Mouse (Mus musculus) right cerebral cortex, postnatal 4 days (tissue): ENCODE measurements around the gene Slc35d3.
A peak's percentile ranks its signal among the peaks of the same experiment; 100 is the strongest.

Experiments used
- DNase-seq: peaks from one replicate; pipeline ENCODE4 v3.0.0-alpha.2; 2022

Slc35d3 gene

GRCm38 (mm10) chr10:19850998-19851691 lies at the start of gene Slc35d3:
Slc35d3 (minus strand) TSS chr10:19851459.
- peak; percentile 47 for DNase-seq

- DNase-seq, result no peak
Observed at GRCm38 (mm10) chr10:19900191-19900590, 48.9 kb upstream of the Slc35d3 start.

DNA sequence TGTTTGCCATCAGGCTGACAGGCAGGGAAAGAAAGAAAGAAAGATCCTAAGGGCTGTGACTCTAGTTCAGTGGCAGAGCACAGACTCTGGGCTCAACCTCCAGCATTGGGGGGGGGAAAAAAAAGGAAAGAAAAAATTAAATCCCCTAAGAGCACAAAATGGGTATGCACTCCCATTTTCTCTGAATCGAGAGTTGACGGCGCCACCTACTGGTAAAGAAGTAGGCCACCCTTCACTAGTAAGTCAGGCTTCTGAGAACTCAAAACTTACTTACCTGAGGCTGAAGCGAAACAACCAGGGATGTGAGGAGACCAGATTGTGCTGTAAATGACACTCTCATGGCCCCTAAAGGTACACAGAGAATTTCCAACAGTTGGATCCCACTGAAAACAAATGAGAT lies 42.7 kb upstream of the Slc35d3 start:
- peak; percentile 52 for DNase-seq

DNA sequence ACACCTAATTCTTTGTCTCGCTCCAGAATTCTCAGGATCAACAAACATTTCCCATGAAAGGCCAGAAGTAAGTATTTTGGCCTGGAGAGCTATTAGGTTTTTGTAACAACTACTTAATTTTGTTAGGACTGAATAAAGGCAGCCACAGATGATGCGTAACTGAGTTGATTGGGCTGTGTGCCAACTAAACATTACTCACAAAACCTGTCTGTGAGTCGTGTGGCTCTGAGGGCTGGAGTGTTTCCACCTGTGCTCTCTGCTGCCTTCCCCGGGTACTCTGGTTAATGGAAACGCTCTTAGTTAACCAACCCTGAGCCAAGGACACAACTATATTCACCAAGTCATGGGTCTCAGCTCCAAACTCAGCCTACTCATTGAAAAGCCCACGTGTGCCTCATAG lies 41.9 kb upstream of the Slc35d3 start:
- no peak for DNase-seq

DNA sequence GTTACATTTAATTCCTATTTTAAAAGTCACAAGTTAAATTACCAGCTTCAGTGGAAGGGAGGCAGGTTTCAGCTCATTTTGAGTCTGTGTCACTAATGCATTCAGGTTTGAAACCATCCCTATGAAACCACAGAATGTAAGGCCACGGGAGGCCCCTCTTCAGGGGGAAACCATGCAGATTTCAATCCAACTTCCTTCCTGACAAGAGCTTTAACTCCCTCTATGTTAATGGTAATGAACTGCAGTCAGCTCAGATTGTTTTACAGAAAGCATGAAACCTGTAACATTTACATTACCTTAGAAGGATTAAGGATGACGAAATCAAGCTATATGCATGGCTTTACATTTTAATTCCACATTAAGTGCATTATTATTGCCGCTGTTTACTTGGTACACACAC lies 40.4 kb upstream of the Slc35d3 start:
- DNase-seq, result no peak

GRCm38 (mm10) chr10:19889908-19890307 lies 38.6 kb upstream of the Slc35d3 start:
- no peak for DNase-seq

- no peak for DNase-seq
Observed at GRCm38 (mm10) chr10:19886249-19886648, 35.0 kb upstream of the Slc35d3 start.

- no peak for DNase-seq
Observed at GRCm38 (mm10) chr10:19884409-19884808, 33.1 kb upstream of the Slc35d3 start.

GRCm38 (mm10) chr10:19880437-19880836 lies 29.2 kb upstream of the Slc35d3 start:
- DNase-seq, result no peak

DNA sequence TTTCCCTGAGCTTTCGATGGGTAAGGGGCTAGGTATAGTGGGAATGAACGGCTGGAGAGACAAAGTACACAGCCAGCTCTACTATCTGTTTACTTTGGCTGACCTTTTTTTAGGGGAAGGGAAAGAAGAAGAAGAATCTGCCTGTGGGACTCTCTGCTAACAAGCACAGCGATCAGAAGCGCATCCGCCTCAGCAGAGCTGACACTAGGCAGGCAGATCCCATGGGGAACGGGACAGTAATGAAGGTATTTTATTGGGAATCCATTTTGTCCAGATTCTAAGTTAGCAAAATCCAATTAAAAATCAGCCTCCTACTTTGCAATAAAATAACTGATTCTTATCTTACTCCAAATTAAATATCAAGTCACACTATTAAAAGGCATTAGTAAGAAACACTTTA lies 27.9 kb upstream of the Slc35d3 start:
- DNase-seq, result no peak

GRCm38 (mm10) chr10:19877679-19878078 lies 26.4 kb upstream of the Slc35d3 start:
- no peak for DNase-seq

DNA sequence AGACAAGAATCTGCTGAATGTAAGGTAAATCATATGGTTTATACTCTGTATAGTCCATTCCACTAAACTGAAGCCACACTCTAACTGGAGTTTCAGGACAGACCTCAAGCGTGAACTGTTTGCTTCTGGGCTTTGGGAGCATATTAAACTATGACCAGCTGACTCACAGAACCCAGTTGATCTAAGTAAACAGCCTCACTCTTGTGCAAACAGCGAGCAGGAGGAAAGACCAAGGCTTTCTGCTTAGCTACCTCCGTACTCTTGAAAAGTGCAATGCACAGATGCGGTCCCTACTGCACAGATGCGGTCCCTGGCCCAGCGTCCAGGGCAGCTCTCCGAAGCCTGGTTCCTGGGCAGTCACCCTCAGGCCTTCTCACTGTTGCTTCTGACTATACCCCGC lies 26.0 kb upstream of the Slc35d3 start:
- no peak for DNase-seq

GRCm38 (mm10) chr10:19876669-19877068 lies 25.4 kb upstream of the Slc35d3 start:
- DNase-seq, result no peak

GRCm38 (mm10) chr10:19875346-19875745 lies 24.1 kb upstream of the Slc35d3 start:
- DNase-seq, result no peak

GRCm38 (mm10) chr10:19855597-19856306 lies 4.5 kb upstream of the Slc35d3 start:
- no peak for DNase-seq

DNA sequence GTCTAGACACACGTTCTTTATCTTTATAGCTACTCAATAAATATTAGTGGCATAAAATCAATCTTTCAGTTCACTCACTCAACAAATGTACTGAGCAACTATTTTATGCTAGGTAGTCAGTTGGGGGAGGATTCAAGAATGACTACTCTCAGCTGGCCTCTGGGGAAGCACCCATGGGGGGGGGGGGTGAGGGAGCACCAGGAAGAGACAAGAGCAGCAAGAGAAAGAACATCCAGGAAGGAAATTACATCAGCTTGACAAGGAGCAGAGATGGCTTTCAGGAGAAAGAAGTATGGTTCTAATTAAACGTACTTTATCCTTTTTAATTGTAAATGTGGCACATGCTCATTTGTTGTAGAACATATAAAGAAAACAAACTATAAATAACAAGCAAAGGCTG lies 2.4 kb upstream of the Slc35d3 start:
- DNase-seq, result no peak

- DNase-seq, result no peak
Observed at GRCm38 (mm10) chr10:19852776-19853175, 1.5 kb upstream of the Slc35d3 start.

- peak; percentile 21 for DNase-seq
Observed at GRCm38 (mm10) chr10:19850544-19850997, 688 bp downstream of the Slc35d3 start.

GRCm38 (mm10) chr10:19849771-19850365 lies 1.4 kb downstream of the Slc35d3 start:
- DNase-seq, result peak; percentile 25

DNA sequence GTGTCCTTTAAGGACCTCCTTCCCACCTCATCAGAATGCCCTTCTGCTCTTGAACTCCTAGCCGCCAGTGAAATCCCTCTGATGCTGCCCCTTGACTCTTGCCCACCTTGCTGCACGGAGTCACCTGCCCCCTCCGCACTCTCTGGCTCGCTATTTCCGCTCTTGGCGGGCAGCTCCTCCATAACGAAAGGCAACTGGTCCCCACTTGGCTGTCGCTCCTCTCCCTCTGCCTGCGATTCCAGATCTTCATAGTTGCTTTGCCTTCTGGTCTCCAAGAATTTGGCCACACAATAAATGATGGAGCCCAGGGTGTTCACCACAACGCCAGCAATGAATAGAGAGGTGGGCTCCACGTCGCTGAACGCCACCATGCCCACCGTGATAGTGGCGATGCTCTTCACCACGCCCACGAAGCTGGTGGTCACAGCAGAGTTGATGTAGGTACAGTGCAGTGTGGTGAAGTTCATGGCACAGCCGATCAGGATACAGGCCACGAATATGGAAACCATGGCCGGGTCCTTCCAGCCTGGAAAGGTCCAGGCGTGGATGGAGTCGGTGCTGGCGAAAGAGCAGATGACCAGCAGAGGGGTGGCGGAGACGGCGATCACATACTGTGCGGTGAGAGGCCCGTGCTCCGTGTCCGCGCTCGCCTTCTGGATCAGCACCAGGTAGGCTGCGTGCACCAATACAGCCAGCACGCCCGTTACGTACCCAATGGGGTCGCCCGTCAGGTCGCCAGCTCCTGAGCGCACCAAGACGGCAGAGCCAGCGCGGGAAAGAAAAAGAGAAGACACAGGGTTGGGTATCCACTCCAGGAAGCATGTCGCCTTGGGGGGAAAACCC lies 2.1 kb downstream of the Slc35d3 start:
- peak; percentile 14 for DNase-seq

DNA sequence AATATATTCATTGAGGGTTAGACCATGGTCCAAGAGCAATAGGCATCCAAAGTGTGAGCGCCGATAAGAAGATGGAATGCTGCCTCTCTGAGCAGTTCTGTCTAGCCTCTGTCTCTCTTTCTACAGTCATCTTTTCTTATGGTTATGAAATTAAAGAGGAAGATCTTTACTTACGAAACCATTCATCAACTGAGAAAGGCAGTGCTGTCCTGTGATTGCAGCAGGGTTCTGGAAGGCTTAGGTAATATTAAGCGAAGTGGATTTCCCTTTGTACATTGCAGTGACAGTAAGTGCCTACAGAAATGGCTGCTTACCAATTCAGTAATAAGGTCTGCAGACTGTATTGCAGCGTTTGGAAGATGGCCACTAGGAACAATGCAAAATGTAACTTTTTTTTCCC lies 11.4 kb downstream of the Slc35d3 start:
- DNase-seq, result no peak

GRCm38 (mm10) chr10:19835887-19836710 lies 15.2 kb downstream of the Slc35d3 start:
- no peak for DNase-seq
